Mouse (Mus musculus) brown adipose tissue, adult 24 weeks (tissue): ENCODE measurements around the gene Lamb3. TPM values are rescaled to one million over a fixed set of nuclear protein-coding genes. Genes with fewer than 3 reads are reported as not detected.

Experiments
- H3K27ac ChIP-seq: fragments of 200-500 bp; replicated peaks from 2 replicates; pipeline ENCODE4 v1.5.1; 2012; ENCODE audit warnings: low read depth, mild to moderate bottlenecking, low read length
- H3K4me1 ChIP-seq: fragments of 200-500 bp; 2 replicates; pipeline ENCODE4 v1.6.1; 2012; ENCODE audit warnings: low read length, mixed read lengths; ENCODE audit not compliant: control insufficient read depth, insufficient read depth, insufficient read length
- H3K4me3 ChIP-seq: fragments of 200-500 bp; 2 replicates; pipeline ENCODE4 v1.5.1; 2012; ENCODE audit warnings: low read depth, mild to moderate bottlenecking, low read length, moderate library complexity; ENCODE audit not compliant: insufficient read depth
- polyA plus RNA-seq: library from polyadenylated mRNA; stranded (reverse); fragments of >200 nt; gene quantifications from 2 replicates; pipeline ENCODE4 v1.2.4, GENCODE M21; 2012; ENCODE audit not compliant: missing spikeins, insufficient read depth, insufficient read length

Lamb3 gene
- polyA plus RNA-seq, 1 experiment = 6.8 TPM

- H3K4me3 ChIP-seq = no peak overlapping the region
- H3K27ac ChIP-seq = no peak overlapping the region
- no peaks in the 10 kb centered on the region for H3K4me1 ChIP-seq
These were observed 182.5 kb downstream of the Lamb3 start for GRCm38 (mm10) chr1:193390004-193390403.

GRCm38 (mm10) chr1:193392266-193392665 is 184.8 kb downstream of the Lamb3 start:
- no peaks in the 10 kb centered on the region for H3K4me1 ChIP-seq

More at GRCm38 (mm10) chr1:193392266-193392665, 184.8 kb downstream of the Lamb3 start:
- no peak overlapping the region for H3K4me3 ChIP-seq
- H3K27ac ChIP-seq = no peak overlapping the region

Other genes with a start within 250 kb of the Lamb3 start
- 0.87 and 1.0 TPM in 2 replicates for gene Syt14, start 171.9 kb upstream of the Lamb3 start, polyA plus RNA-seq
- 7.8 and 10.9 TPM in 2 replicates for gene Diexf, start 77.4 kb upstream of the Lamb3 start, polyA plus RNA-seq
- 0.24 TPM in 1 of 2 replicates, not detected in the other for gene Irf6, start 54.6 kb upstream of the Lamb3 start, polyA plus RNA-seq
- gene A130010J15Rik, start 39.7 kb upstream of the Lamb3 start, polyA plus RNA-seq = 2.9 and 3.9 TPM in 2 replicates
- gene Traf3ip3, start 6.0 kb upstream of the Lamb3 start, polyA plus RNA-seq = not detected in 2 replicates
- gene Hsd11b1, start 56.4 kb downstream of the Lamb3 start, polyA plus RNA-seq = 219 and 423 TPM in 2 replicates
- gene G0s2, start 65.5 kb downstream of the Lamb3 start, polyA plus RNA-seq = 473 and 1,174 TPM in 2 replicates
- gene Camk1g, start 162.6 kb downstream of the Lamb3 start, polyA plus RNA-seq = not detected in 2 replicates